Mouse (Mus musculus) gastrocnemius, adult 2 months (tissue): ENCODE data around the gene Pold4. TPM values are rescaled to one million over a fixed set of nuclear protein-coding genes. Genes with fewer than 3 reads are reported as not detected.
A peak's percentile ranks its signal among the peaks of the same experiment; 100 is the strongest.

Experiments
- DNase-seq: peaks from one replicate; pipeline ENCODE4 v3.0.0; 2022
- H3K27ac ChIP-seq: fragments of 200-600 bp; 2 replicates; pipeline ENCODE4 v1.8.1; 2022; ENCODE audit warnings: mild to moderate bottlenecking
- H3K4me3 ChIP-seq: fragments of 200-600 bp; 2 replicates; pipeline ENCODE4 v1.8.1; 2022; ENCODE audit warnings: mild to moderate bottlenecking, moderate library complexity
- CTCF ChIP-seq: fragments of 200-600 bp; IDR thresholded peaks from 2 replicates; pipeline ENCODE4 v1.8.1; 2022; ENCODE audit warnings: antibody characterized with exemption, mild to moderate bottlenecking, moderate library complexity
- intact Hi-C: fragments of 180-260 bp; cut with DNase I; formaldehyde crosslinking; loops from one replicate; pipeline ENCODE4 v1.15.1; 2025
- total RNA-seq, 2 experiments: library from RNA; stranded (reverse); gene quantifications; 2 replicates each; pipeline ENCODE4 v1.2.3; 2021

Gene Pold4
- total RNA-seq, 2 experiments from 2014 or later, result 13.6 to 16.4 TPM

- DNase-seq, result peak; percentile 11
- intact Hi-C loops, result no loop called here
These were observed 19.7 kb upstream of the Pold4 start for GRCm38 (mm10) chr19:4211891-4212588.

GRCm38 (mm10) chr19:4213524-4213974, 18.1 kb upstream of the Pold4 start:
- H3K4me3 ChIP-seq, result peak overlapping the region; percentile 89
- no peak for TF ChIP-seq CTCF
- peak overlapping the region; percentile 80 for H3K27ac ChIP-seq

More at GRCm38 (mm10) chr19:4211891-4212588, 19.7 kb upstream of the Pold4 start:
- TF ChIP-seq CTCF, result no peak
- H3K27ac ChIP-seq, result no peak overlapping the region
- H3K4me3 ChIP-seq, result no peak overlapping the region

GRCm38 (mm10) chr19:4214071-4214770, 17.5 kb upstream of the Pold4 start, which contains the start of the genes Clcf1 and AC109138.7:
TSS of gene Clcf1 (plus strand) at chr19:4214238.
TSS of gene AC109138.7 (plus strand) at chr19:4214357.
- peak within 1 kb of the TSS; percentile 80 for H3K27ac ChIP-seq
- peak; percentile 62 for DNase-seq

More at GRCm38 (mm10) chr19:4213524-4213974, 18.1 kb upstream of the Pold4 start:
- intact Hi-C loops, result no loop called here
- peak; percentile 22 for DNase-seq

GRCm38 (mm10) chr19:4214771-4215450, 16.8 kb upstream of the Pold4 start:
- Histone ChIP-seq H3K27ac (peak overlapping the region; percentile 80), H3K4me3 (peak overlapping the region; percentile 89)
- DNase-seq, result peak; percentile 58
- TF ChIP-seq CTCF, result no peak
- intact Hi-C loops, result no loop called here

More at GRCm38 (mm10) chr19:4214071-4214770, 17.5 kb upstream of the Pold4 start, which contains the start of the genes Clcf1 and AC109138.7:
- no peak for TF ChIP-seq CTCF
- peak within 1 kb of the TSS; percentile 89 for H3K4me3 ChIP-seq
- intact Hi-C loops, result no loop called here

GRCm38 (mm10) chr19:4215451-4215840, 16.3 kb upstream of the Pold4 start:
- DNase-seq, result no peak
- H3K27ac ChIP-seq, result peak overlapping the region; percentile 80
- intact Hi-C loops, result no loop called here
- peak overlapping the region; percentile 89 for H3K4me3 ChIP-seq
- no peak for TF ChIP-seq CTCF

GRCm38 (mm10) chr19:4216041-4216685, 15.5 kb upstream of the Pold4 start:
- intact Hi-C loops, result no loop called here
- 0 out of 2 replicates have a peak overlapping the region, but pooled peaks have one; percentile 20 for H3K27ac ChIP-seq
- peak; percentile 42 for DNase-seq
- peak overlapping the region; percentile 32 for H3K4me3 ChIP-seq
- TF ChIP-seq CTCF, result peak; percentile 50

- intact Hi-C loops, result no loop called here
- H3K4me3 ChIP-seq, result no peak overlapping the region
- TF ChIP-seq CTCF, result no peak
- no peak for DNase-seq
- H3K27ac ChIP-seq, result no peak overlapping the region
These were observed 14.6 kb upstream of the Pold4 start for GRCm38 (mm10) chr19:4217140-4217539.

GRCm38 (mm10) chr19:4217855-4218254, 13.8 kb upstream of the Pold4 start:
- H3K4me3 ChIP-seq, result no peak overlapping the region
- intact Hi-C loops, result no loop called here
- DNase-seq, result no peak
- no peak for TF ChIP-seq CTCF
- no peak overlapping the region for H3K27ac ChIP-seq

GRCm38 (mm10) chr19:4218293-4218692, 13.4 kb upstream of the Pold4 start:
- Histone ChIP-seq H3K4me3 (no peak overlapping the region), H3K27ac (no peak overlapping the region)
- intact Hi-C loops, result no loop called here
- no peak for DNase-seq
- no peak for TF ChIP-seq CTCF

- intact Hi-C loops, result no loop called here
- H3K4me3 ChIP-seq, result no peak overlapping the region
- no peak for TF ChIP-seq CTCF
- H3K27ac ChIP-seq, result no peak overlapping the region
- DNase-seq, result no peak
These were observed 12.9 kb upstream of the Pold4 start for GRCm38 (mm10) chr19:4218784-4219183.

GRCm38 (mm10) chr19:4219943-4220342, 11.8 kb upstream of the Pold4 start:
- intact Hi-C loops, result no loop called here
- DNase-seq, result no peak
- no peak overlapping the region for H3K27ac ChIP-seq
- TF ChIP-seq CTCF, result no peak
- no peak overlapping the region for H3K4me3 ChIP-seq

GRCm38 (mm10) chr19:4220416-4220815, 11.3 kb upstream of the Pold4 start:
- Histone ChIP-seq H3K4me3 (no peak overlapping the region), H3K27ac (no peak overlapping the region)
- DNase-seq, result no peak
- no peak for TF ChIP-seq CTCF
- intact Hi-C loops, result no loop called here
